Mouse (Mus musculus) stomach, postnatal 0 days (tissue): ENCODE measurements around the gene Pcsk1. TPM values are rescaled to one million over a fixed set of nuclear protein-coding genes. Genes with fewer than 3 reads are reported as not detected.
A peak's percentile ranks its signal among the peaks of the same experiment; 100 is the strongest.

ENCODE experiments used
- ATAC-seq: fragments of 200-750 bp; cut with Nextera tagmentation; 2 replicates; pipeline ENCODE4 v1.8.0; 2017; ENCODE audit not compliant: low FRiP score, low TSS enrichment
- DNase-seq: peaks from one replicate; pipeline ENCODE4 v3.0.0-alpha.2; 2016; ENCODE audit warnings: low spot score
- H3K27ac ChIP-seq: fragments of 300-500 bp; sonication (generic); replicated peaks from 2 replicates; pipeline ENCODE4 v1.5.1; 2014; ENCODE audit warnings: mild to moderate bottlenecking, control low read depth
- H3K27me3 ChIP-seq: fragments of 300-500 bp; sonication (generic); 2 replicates; pipeline ENCODE4 v1.6.1; 2014; ENCODE audit warnings: low read length; ENCODE audit not compliant: control insufficient read depth, insufficient read depth
- H3K36me3 ChIP-seq: fragments of 300-500 bp; sonication (generic); 2 replicates; pipeline ENCODE4 v1.6.1; 2014; ENCODE audit warnings: low read length, mixed read lengths; ENCODE audit not compliant: control insufficient read depth, insufficient read depth
- H3K4me1 ChIP-seq: fragments of 300-500 bp; sonication (generic); replicated peaks from 2 replicates; pipeline ENCODE4 v1.6.1; 2014; ENCODE audit warnings: antibody characterized with exemption; ENCODE audit not compliant: control insufficient read depth, insufficient read depth
- H3K4me2 ChIP-seq: fragments of 300-500 bp; sonication (generic); replicated peaks from 2 replicates; pipeline ENCODE4 v1.6.1; 2014; ENCODE audit warnings: low read depth, mild to moderate bottlenecking, control low read depth, moderate library complexity
- H3K4me3 ChIP-seq: fragments of 300-500 bp; sonication (generic); 2 replicates; pipeline ENCODE4 v1.5.1; 2014; ENCODE audit warnings: low read depth, low read length, control low read depth
- H3K9ac ChIP-seq: fragments of 300-500 bp; sonication (generic); 2 replicates; pipeline ENCODE4 v1.6.1; 2014; ENCODE audit warnings: mild to moderate bottlenecking, low read length, control low read depth, mixed read lengths
- H3K9me3 ChIP-seq: fragments of 300-500 bp; sonication (generic); 2 replicates; pipeline ENCODE4 v1.6.1; 2016; ENCODE audit warnings: low read length; ENCODE audit not compliant: control insufficient read depth
- CTCF ChIP-seq: IDR thresholded peaks from 2 replicates; pipeline ENCODE4 v1.5.1; 2016; ENCODE audit warnings: antibody characterized with exemption, low read depth, mild to moderate bottlenecking, moderate library complexity
- EP300 ChIP-seq: optimal IDR thresholded peaks from 2 replicates; pipeline ENCODE3; 2016; ENCODE audit warnings: antibody characterized with exemption
- WGBS: fragments of 180-500 bp; shearing (Covaris S2); extraction: QIAGEN DNeasy Blood & Tissue Kit; methylation state at CpG from one replicate; pipeline ENCODE4 v1.1.7; 2014; 5-methylcytosine and 5-hydroxymethylcytosine counted together
- polyA plus RNA-seq: library from polyadenylated mRNA; unstranded; fragments of >200 nt; fragmentation: Nextera tagmentation; extraction: Ambion mirVana; gene quantifications from 2 replicates; pipeline ENCODE4 v1.2.1, GENCODE M21; 2015

Pcsk1 gene
- polyA plus RNA-seq: 0.93 and 1.0 TPM in 2 replicates

- Histone ChIP-seq H3K4me2 (peak within 1 kb of the TSS; percentile 57), H3K9me3 (no peaks in the 10 kb centered on the region), H3K27ac (no peak within 1 kb of the TSS), H3K9ac (no peak within 1 kb of the TSS), H3K4me1 (no peaks in the 10 kb centered on the region), H3K4me3 (peak within 1 kb of the TSS; percentile 32), H3K27me3 (no peaks in the 10 kb centered on the region), H3K36me3 (no peaks in the 10 kb centered on the region)
- WGBS: 1% methylated on average over 28 of the region's 28 CpGs
- DNase-seq (no peak), ATAC-seq (0 out of 2 replicates have a peak, but pooled peaks have one; percentile 15)
- no peak for TF ChIP-seq CTCF
- TF ChIP-seq EP300: no peak
Observed at GRCm38 (mm10) chr13:75089721-75090410, at the start of gene Pcsk1. TSS of gene Pcsk1 (plus strand) at chr13:75089826.

GRCm38 (mm10) chr13:75058818-75059217, 30.8 kb upstream of the Pcsk1 start:
- Histone ChIP-seq H3K9me3 (no peaks in the 10 kb centered on the region), H3K4me1 (no peaks in the 10 kb centered on the region), H3K9ac (no peak overlapping the region), H3K4me3 (no peak overlapping the region), H3K36me3 (no peaks in the 10 kb centered on the region), H3K27me3 (no peaks in the 10 kb centered on the region), H3K4me2 (no peak overlapping the region), H3K27ac (no peak overlapping the region)
- DNase-seq: no peak
- TF ChIP-seq EP300: no peak
- no peak for TF ChIP-seq CTCF
- no peak for ATAC-seq

- ATAC-seq: no peak
Observed at GRCm38 (mm10) chr13:75063947-75064346, 25.7 kb upstream of the Pcsk1 start.

GRCm38 (mm10) chr13:75088597-75088996, 1.0 kb upstream of the Pcsk1 start:
- ATAC-seq (no peak), DNase-seq (peak; percentile 45)
- no peaks in the 10 kb centered on the region for H3K27me3 ChIP-seq

More at GRCm38 (mm10) chr13:75063947-75064346, 25.7 kb upstream of the Pcsk1 start:
- H3K9me3 ChIP-seq: no peaks in the 10 kb centered on the region
- no peak for DNase-seq
- TF ChIP-seq EP300 (no peak), CTCF (no peak)
- H3K4me3 ChIP-seq: no peak overlapping the region
- WGBS: 78% methylated on average over 3 of the region's 3 CpGs
- no peak overlapping the region for H3K4me2 ChIP-seq
- no peaks in the 10 kb centered on the region for H3K36me3 ChIP-seq
- H3K27me3 ChIP-seq: no peaks in the 10 kb centered on the region
- no peaks in the 10 kb centered on the region for H3K4me1 ChIP-seq
- no peak overlapping the region for H3K9ac ChIP-seq
- H3K27ac ChIP-seq: no peak overlapping the region

GRCm38 (mm10) chr13:75090411-75090779, 769 bp downstream of the Pcsk1 start:
- peak overlapping the region; percentile 32 for H3K4me3 ChIP-seq
- peak overlapping the region; percentile 57 for H3K4me2 ChIP-seq
- no peaks in the 10 kb centered on the region for H3K9me3 ChIP-seq
- DNase-seq: no peak
- H3K36me3 ChIP-seq: no peaks in the 10 kb centered on the region
- 2% methylated on average over 12 of the region's 12 CpGs for WGBS
- ATAC-seq: no peak
- no peak overlapping the region for H3K27ac ChIP-seq
- H3K9ac ChIP-seq: no peak overlapping the region
- H3K27me3 ChIP-seq: no peaks in the 10 kb centered on the region
- no peak for TF ChIP-seq EP300
- no peak for TF ChIP-seq CTCF
- H3K4me1 ChIP-seq: no peaks in the 10 kb centered on the region

More at GRCm38 (mm10) chr13:75088597-75088996, 1.0 kb upstream of the Pcsk1 start:
- Histone ChIP-seq H3K4me2 (no peak overlapping the region), H3K9me3 (no peaks in the 10 kb centered on the region), H3K27ac (no peak overlapping the region), H3K36me3 (no peaks in the 10 kb centered on the region), H3K4me1 (no peaks in the 10 kb centered on the region), H3K4me3 (no peak overlapping the region), H3K9ac (no peak overlapping the region)
- 20% methylated on average over 6 of the region's 6 CpGs for WGBS
- no peak for TF ChIP-seq EP300
- TF ChIP-seq CTCF: no peak

GRCm38 (mm10) chr13:75091071-75091470, 1.4 kb downstream of the Pcsk1 start:
- no peaks in the 10 kb centered on the region for H3K27me3 ChIP-seq
- H3K9me3 ChIP-seq: no peaks in the 10 kb centered on the region
- H3K9ac ChIP-seq: no peak overlapping the region
- TF ChIP-seq EP300 (no peak), CTCF (no peak)
- no peaks in the 10 kb centered on the region for H3K4me1 ChIP-seq
- no peak for ATAC-seq
- no peak overlapping the region for H3K4me2 ChIP-seq
- no peak for DNase-seq
- no peak overlapping the region for H3K4me3 ChIP-seq
- H3K27ac ChIP-seq: no peak overlapping the region
- WGBS: 73% methylated on average over 5 of the region's 5 CpGs
- H3K36me3 ChIP-seq: no peaks in the 10 kb centered on the region
